1 mouse cellular context compared by ENCODE assay signal in genomic region chr2:119152255-119152654, GRCm38 (mm10).
TF ChIP-seq lines count a peak whose summit lies in the region.

No protein-coding gene starts in this region.

TF ChIP-seq in MEL, 35 proteins besides CTCF, POLR2A, EP300 and RAD21:
- no peak for TF ChIP-seq TBP (IDR thresholded peaks at IDR 0.05; ENCODE audit: low read depth, low read length)
- TF ChIP-seq GATA1 (IDR thresholded peaks at IDR 0.05; ENCODE audit: low read depth, low read length): peak; percentile 41; the same call in 1 of the 2 replicates
